ENCODE assay signal across 9 mouse cellular contexts in genomic region chr6:77243541-77244231, GRCm38 (mm10). TPM values are rescaled to one million over a fixed set of nuclear protein-coding genes. Genes with fewer than 3 reads are reported as not detected.
DNase-seq lines count a peak whose midpoint lies in the region; ATAC-seq lines count a peak whose summit lies in the region.
"Had no signal": no experiment of that assay in that cellular context is flagged by ENCODE, and none has a peak within 500 bp of the region (broad histone marks: within the 10 kb centered on the region; RNA-seq: fewer than 3 reads in every experiment).

No protein-coding gene starts in this region.

- peak overlapping the region; percentile 18; the same call in 1 of the 2 replicates for H3K9ac ChIP-seq in embryonic facial prominence, embryonic 15.5 days
- H3K9ac ChIP-seq in stomach, embryonic 16.5 days (ENCODE audit: low read length) = peak overlapping the region; percentile 36

- H3K9me3 ChIP-seq in embryonic facial prominence, embryonic 15.5 days (replicated peaks) = no peaks in the 10 kb centered on the region
- no peaks in the 10 kb centered on the region for H3K9me3 ChIP-seq in stomach, embryonic 16.5 days (replicated peaks; ENCODE audit: control insufficient read depth, low read length)

- H3K36me3 ChIP-seq in embryonic facial prominence, embryonic 15.5 days = no peaks in the 10 kb centered on the region
- no peaks in the 10 kb centered on the region for H3K36me3 ChIP-seq in stomach, embryonic 16.5 days (ENCODE audit: control insufficient read depth, insufficient read depth, low read length)

- H3K4me1 ChIP-seq in embryonic facial prominence, embryonic 15.5 days = peaks cover 16% of the 10 kb centered on the region
- H3K4me1 ChIP-seq in stomach, embryonic 16.5 days (ENCODE audit: control insufficient read depth, insufficient read depth, low read length) = peaks cover 8% of the 10 kb centered on the region; the same call in 1 of the 2 replicates

- H3K27ac ChIP-seq in embryonic facial prominence, embryonic 15.5 days (replicated peaks) = no peak overlapping the region
- H3K27ac ChIP-seq in stomach, embryonic 16.5 days (ENCODE audit: low read length) = no peak overlapping the region

- under 1% methylated on average over 43 of the region's 43 CpGs for WGBS in embryonic facial prominence, embryonic 15.5 days
- under 1% methylated on average over 43 of the region's 43 CpGs for WGBS in stomach, embryonic 16.5 days

- H3K27me3 ChIP-seq in embryonic facial prominence, embryonic 15.5 days = peaks cover 22% of the 10 kb centered on the region
- peaks cover 28% of the 10 kb centered on the region for H3K27me3 ChIP-seq in stomach, embryonic 16.5 days (ENCODE audit: control insufficient read depth, insufficient read depth, low read length)

- H3K4me3 ChIP-seq in embryonic facial prominence, embryonic 15.5 days (replicated peaks) = peak overlapping the region; percentile 55
- H3K4me3 ChIP-seq in stomach, embryonic 16.5 days (replicated peaks; ENCODE audit: low read length) = peak overlapping the region; percentile 51

- peak; percentile 34; the same call in 1 of the 2 replicates for ATAC-seq in embryonic facial prominence, embryonic 15.5 days (ENCODE audit: insufficient number of reproducible peaks, low FRiP score, low TSS enrichment, low read depth)
- ATAC-seq in stomach, embryonic 16.5 days (ENCODE audit: insufficient read depth, low FRiP score) = 0 out of 2 replicates have a peak, but pooled peaks have one; percentile 48

- DNase-seq in adrenal gland, postnatal 25 days = peak; percentile 8
- no peak for DNase-seq in adrenal gland, adult 8-10 months
- peak; percentile 22 for DNase-seq in WW6 (ENCODE audit: low read depth, low spot score)
- DNase-seq in kidney, postnatal 14 days = peak; percentile 22
- peak; percentile 51 for DNase-seq in mesoderm, embryonic 11.5 days (ENCODE audit: low read depth, low spot score)
- DNase-seq in urinary bladder, postnatal 10 days (ENCODE audit: low spot score) = no peak

- H3K4me2 ChIP-seq in embryonic facial prominence, embryonic 15.5 days (replicated peaks) = peak overlapping the region; percentile 98
- peak overlapping the region; percentile 92 for H3K4me2 ChIP-seq in stomach, embryonic 16.5 days (ENCODE audit: low read depth, low read length)

RNA-seq across cellular contexts. Expression of gene Lrrtm1, which starts 1.2 kb away (rescaled TPM):
- 0.61 TPM in 1 of 2 replicates, not detected in the other for total RNA-seq in adrenal gland, postnatal 25 days (2021)
- under 1 TPM; 0.48 to 0.77 (median 0.58) TPM for total RNA-seq in adrenal gland, adult 8-10 months (2022)
- polyA plus RNA-seq in embryonic facial prominence, embryonic 15.5 days (2015; fragmentation: Nextera tagmentation; extraction: Ambion mirVana) = 12.2 and 15.6 TPM in 2 replicates
- polyA plus RNA-seq in stomach, embryonic 16.5 days (2015; fragmentation: Nextera tagmentation; extraction: Ambion mirVana) = 2.9 and 3.1 TPM in 2 replicates
- total RNA-seq: neutrophil, adult 5-6 weeks had no signal

Comparison
In these comparisons a context has a peak if more than half of its experiments do, and no peak if none do; other contexts are left out.
1. DNase-seq: peak in adrenal gland, postnatal 25 days (single experiment), WW6 (single experiment), kidney, postnatal 14 days (single experiment) and mesoderm, embryonic 11.5 days (single experiment); none in adrenal gland, adult 8-10 months (single experiment) and urinary bladder, postnatal 10 days (single experiment).